Mouse (Mus musculus): ENCODE measurements at regions not wholly inside any gene's neighbourhood (a gene's known extent, or its start where the extent isn't known, plus 50 kb on each side); places are given as distances from the start of the nearest gene placed in this dataset.

DNA sequence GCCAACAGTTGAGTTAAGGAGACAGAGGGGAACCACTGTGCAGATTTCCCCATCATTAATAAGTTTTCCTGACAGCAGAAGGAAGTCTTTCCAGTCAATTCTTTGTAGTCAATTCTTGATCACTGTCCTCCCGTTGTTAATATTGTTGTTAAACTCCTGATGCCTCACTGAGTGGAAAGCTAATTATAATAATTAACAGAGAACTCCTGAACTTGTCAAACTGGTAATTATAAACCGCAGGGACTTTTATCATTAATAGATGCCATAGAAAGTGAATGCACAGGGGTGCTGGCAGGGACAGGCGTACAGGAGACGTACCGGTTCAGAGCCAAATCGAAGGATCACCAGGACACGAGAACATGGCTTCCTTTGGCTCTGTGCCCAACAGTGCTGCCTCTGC lies 154.9 kb downstream of the Gm4791 start:
- WGBS = 80% methylated on average over 7 of the region's 7 CpGs
- H3K4me1 ChIP-seq (ENCODE audit: control insufficient read depth, insufficient read depth, low read length) = no peaks in the 10 kb centered on the region
- H3K4me3 ChIP-seq (ENCODE audit: low read depth, low read length) = no peak overlapping the region
- no peaks in the 10 kb centered on the region for H3K36me3 ChIP-seq (ENCODE audit: control insufficient read depth, insufficient read depth, low read length)
- H3K27me3 ChIP-seq (ENCODE audit: control insufficient read depth, insufficient read depth, low read length) = no peaks in the 10 kb centered on the region
- H3K27ac ChIP-seq (ENCODE audit: low read depth, low read length) = no peak overlapping the region
- ATAC-seq (ENCODE audit: low read depth) = no peak
- no peaks in the 10 kb centered on the region for H3K9me3 ChIP-seq (ENCODE audit: control insufficient read depth, low read length)
- no peak overlapping the region for H3K4me2 ChIP-seq (ENCODE audit: low read depth, low read length)
- no peak overlapping the region for H3K9ac ChIP-seq (replicated peaks; ENCODE audit: low read depth, low read length)

DNA sequence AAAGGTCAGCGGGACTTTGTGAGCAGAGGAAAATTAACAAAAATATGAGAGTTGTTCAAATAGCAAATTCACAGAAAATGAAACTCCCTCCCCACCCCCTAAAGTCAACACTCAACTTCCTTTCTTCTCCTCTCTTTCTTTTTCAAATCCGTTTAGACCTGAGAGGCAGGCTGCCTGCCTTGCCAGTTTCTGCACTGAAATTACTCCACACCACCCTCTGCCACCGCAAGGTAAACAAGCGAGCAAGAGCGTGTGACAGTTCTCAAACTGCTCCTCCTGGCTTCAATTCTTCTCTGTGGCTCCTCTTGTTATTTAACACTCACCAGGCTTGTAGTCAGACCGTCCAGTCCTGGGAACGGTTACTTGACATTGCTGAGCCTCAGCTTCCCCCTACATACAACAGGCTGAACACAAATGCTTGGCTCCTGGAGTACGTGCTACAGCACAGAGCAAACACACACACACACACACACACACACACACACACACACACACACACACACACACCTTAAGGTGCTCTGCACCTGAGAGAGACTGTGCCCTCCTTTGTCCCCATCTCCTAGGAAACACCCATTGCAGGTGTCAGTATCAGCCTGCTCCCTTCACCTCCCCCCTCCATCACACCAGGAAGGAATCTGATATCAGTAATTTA lies 167.1 kb downstream of the Gm4791 start:
- Histone ChIP-seq H3K4me3 (ENCODE audit: low read depth, low read length) (no peak overlapping the region), H3K4me1 (ENCODE audit: control insufficient read depth, insufficient read depth, low read length) (no peaks in the 10 kb centered on the region), H3K27me3 (ENCODE audit: control insufficient read depth, insufficient read depth, low read length) (no peaks in the 10 kb centered on the region), H3K4me2 (ENCODE audit: low read depth, low read length) (no peak overlapping the region), H3K27ac (ENCODE audit: low read depth, low read length) (no peak overlapping the region), H3K9ac (replicated peaks; ENCODE audit: low read depth, low read length) (no peak overlapping the region), H3K9me3 (ENCODE audit: control insufficient read depth, low read length) (no peaks in the 10 kb centered on the region), H3K36me3 (ENCODE audit: control insufficient read depth, insufficient read depth, low read length) (no peaks in the 10 kb centered on the region)
- no peak for ATAC-seq (ENCODE audit: low read depth)
- WGBS = 34% methylated on average over 8 of the region's 8 CpGs

DNA sequence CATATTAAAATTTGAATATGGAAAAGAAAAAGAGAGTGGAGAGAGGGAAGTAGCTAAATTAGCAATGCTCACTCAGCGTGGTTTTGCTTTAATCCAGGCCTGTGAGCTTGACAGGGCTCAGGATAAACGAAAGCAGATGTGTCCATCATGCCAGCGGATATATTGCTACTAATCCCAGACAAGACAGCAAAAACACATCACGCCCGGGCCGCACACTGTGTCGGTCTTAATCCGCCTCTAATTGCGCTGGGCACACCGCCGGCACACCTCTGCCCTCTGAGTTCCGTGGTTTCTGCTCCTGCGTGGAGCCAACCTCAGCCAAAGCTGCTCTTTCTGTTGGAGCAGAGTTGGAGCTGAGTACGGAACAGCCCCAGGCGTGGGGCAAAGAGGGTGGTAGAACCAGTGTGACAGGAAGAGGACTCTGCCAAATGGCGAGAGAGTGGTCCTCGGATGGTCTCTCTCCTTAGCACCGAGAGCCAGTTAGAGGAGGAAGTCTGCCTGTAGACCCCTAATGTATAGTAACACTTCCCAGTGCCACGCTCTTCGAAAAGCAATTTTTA lies 169.2 kb downstream of the Gm4791 start:
- H3K27ac ChIP-seq (ENCODE audit: low read depth, low read length) = no peak overlapping the region
- H3K36me3 ChIP-seq (ENCODE audit: control insufficient read depth, insufficient read depth, low read length) = no peaks in the 10 kb centered on the region
- no peak overlapping the region for H3K4me2 ChIP-seq (ENCODE audit: low read depth, low read length)
- ATAC-seq (ENCODE audit: low read depth) = no peak
- H3K9me3 ChIP-seq (ENCODE audit: control insufficient read depth, low read length) = no peaks in the 10 kb centered on the region
- no peak overlapping the region for H3K4me3 ChIP-seq (ENCODE audit: low read depth, low read length)
- no peaks in the 10 kb centered on the region for H3K4me1 ChIP-seq (ENCODE audit: control insufficient read depth, insufficient read depth, low read length)
- H3K9ac ChIP-seq (replicated peaks; ENCODE audit: low read depth, low read length) = no peak overlapping the region
- 83% methylated on average over 20 of the region's 20 CpGs for WGBS
- H3K27me3 ChIP-seq (ENCODE audit: control insufficient read depth, insufficient read depth, low read length) = no peaks in the 10 kb centered on the region

DNA sequence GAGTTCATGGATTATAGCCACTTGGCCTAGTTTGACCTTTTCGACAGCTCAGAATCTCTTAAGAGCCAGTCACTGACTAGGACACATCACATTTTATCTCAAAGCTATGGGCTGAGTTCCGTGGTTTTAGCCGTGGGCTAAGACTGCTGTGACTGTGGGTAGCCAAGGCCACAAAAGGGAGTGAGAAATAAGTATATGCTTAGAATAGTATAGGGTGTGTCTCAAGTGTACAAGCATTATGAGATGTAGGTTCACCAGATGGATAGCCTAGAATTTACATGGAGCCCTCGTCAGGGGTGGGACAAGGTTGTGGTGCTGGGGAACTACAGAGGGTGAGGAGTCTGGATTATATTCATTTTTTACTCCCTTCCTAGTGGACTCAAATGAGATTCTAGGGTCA lies 177.5 kb downstream of the Gm4791 start:
- H3K27me3 ChIP-seq (ENCODE audit: control insufficient read depth, insufficient read depth, low read length) = no peaks in the 10 kb centered on the region
- no peaks in the 10 kb centered on the region for H3K36me3 ChIP-seq (ENCODE audit: control insufficient read depth, insufficient read depth, low read length)
- 87% methylated on average over 4 of the region's 4 CpGs for WGBS
- H3K4me1 ChIP-seq (ENCODE audit: control insufficient read depth, insufficient read depth, low read length) = no peaks in the 10 kb centered on the region
- H3K9me3 ChIP-seq (ENCODE audit: control insufficient read depth, low read length) = no peaks in the 10 kb centered on the region
- no peak for ATAC-seq (ENCODE audit: low read depth)
- no peak overlapping the region for H3K9ac ChIP-seq (replicated peaks; ENCODE audit: low read depth, low read length)
- no peak overlapping the region for H3K27ac ChIP-seq (ENCODE audit: low read depth, low read length)
- H3K4me3 ChIP-seq (ENCODE audit: low read depth, low read length) = no peak overlapping the region
- no peak overlapping the region for H3K4me2 ChIP-seq (ENCODE audit: low read depth, low read length)

DNA sequence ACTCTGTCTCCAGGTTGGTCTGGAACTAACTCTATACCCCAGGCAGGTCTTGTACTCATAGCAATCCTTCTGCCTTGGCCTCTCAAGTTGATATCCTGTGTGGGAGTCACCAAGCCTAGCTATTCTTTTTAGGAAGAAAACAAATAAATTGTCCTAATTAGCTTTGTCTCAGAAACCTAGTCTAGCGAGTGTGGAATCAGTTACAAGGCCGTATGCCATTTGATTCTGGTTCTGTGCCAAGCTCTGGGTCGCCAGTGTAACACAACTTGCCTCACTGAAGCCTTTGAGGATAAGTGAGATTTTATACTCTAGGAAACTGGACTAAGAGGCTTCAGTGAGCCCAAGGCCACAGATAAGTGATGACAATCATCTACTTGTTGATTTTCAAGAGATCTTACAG lies 219.6 kb downstream of the Gm4791 start:
- H3K36me3 ChIP-seq (ENCODE audit: control insufficient read depth, insufficient read depth, low read length) = no peaks in the 10 kb centered on the region
- no peak overlapping the region for H3K4me3 ChIP-seq (ENCODE audit: low read depth, low read length)
- no peaks in the 10 kb centered on the region for H3K4me1 ChIP-seq (ENCODE audit: control insufficient read depth, insufficient read depth, low read length)
- H3K9me3 ChIP-seq (ENCODE audit: control insufficient read depth, low read length) = no peaks in the 10 kb centered on the region
- H3K27me3 ChIP-seq (ENCODE audit: control insufficient read depth, insufficient read depth, low read length) = no peaks in the 10 kb centered on the region; the same call in 1 of the 2 replicates
- no peak overlapping the region for H3K4me2 ChIP-seq (ENCODE audit: low read depth, low read length)
- H3K9ac ChIP-seq (replicated peaks; ENCODE audit: low read depth, low read length) = no peak overlapping the region
- no peak for ATAC-seq (ENCODE audit: low read depth)
- no peak overlapping the region for H3K27ac ChIP-seq (ENCODE audit: low read depth, low read length)
- WGBS = 57% methylated on average over 3 of the region's 3 CpGs

- no peak overlapping the region for H3K27ac ChIP-seq (ENCODE audit: low read depth, low read length)
- H3K9me3 ChIP-seq (ENCODE audit: control insufficient read depth, low read length) = no peaks in the 10 kb centered on the region
- no peaks in the 10 kb centered on the region for H3K36me3 ChIP-seq (ENCODE audit: control insufficient read depth, insufficient read depth, low read length)
- H3K9ac ChIP-seq (replicated peaks; ENCODE audit: low read depth, low read length) = no peak overlapping the region
- 54% methylated on average over 2 of the region's 2 CpGs for WGBS
- H3K4me3 ChIP-seq (ENCODE audit: low read depth, low read length) = no peak overlapping the region
- H3K4me2 ChIP-seq (ENCODE audit: low read depth, low read length) = no peak overlapping the region
- no peaks in the 10 kb centered on the region for H3K4me1 ChIP-seq (ENCODE audit: control insufficient read depth, insufficient read depth, low read length)
- no peak for ATAC-seq (ENCODE audit: low read depth)
- no peaks in the 10 kb centered on the region for H3K27me3 ChIP-seq (ENCODE audit: control insufficient read depth, insufficient read depth, low read length)
These were observed 225.0 kb downstream of the Gm4791 start for GRCm38 (mm10) chr9:47223536-47223935.

DNA sequence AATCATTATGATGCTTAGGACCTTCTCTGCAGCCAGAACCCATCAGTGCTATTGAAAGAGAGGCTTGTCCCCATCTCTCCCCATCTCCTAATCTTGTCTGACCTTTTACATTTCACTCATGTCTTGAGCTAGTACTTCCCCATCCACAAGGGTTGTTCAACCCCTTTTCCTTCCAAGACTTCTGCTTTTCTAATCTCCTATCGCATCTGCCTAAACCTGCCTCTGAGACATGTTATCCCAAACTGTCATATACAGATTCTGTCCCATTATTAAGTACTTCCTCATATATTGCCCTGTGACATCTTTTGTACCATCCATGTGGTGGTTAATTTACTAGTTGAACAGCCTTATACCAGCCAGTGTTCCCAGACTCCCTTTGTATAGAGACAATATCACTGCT lies 225.7 kb downstream of the Gm4791 start:
- Histone ChIP-seq H3K4me2 (ENCODE audit: low read depth, low read length) (no peak overlapping the region), H3K27me3 (ENCODE audit: control insufficient read depth, insufficient read depth, low read length) (no peaks in the 10 kb centered on the region), H3K36me3 (ENCODE audit: control insufficient read depth, insufficient read depth, low read length) (no peaks in the 10 kb centered on the region), H3K27ac (ENCODE audit: low read depth, low read length) (no peak overlapping the region), H3K9me3 (ENCODE audit: control insufficient read depth, low read length) (no peaks in the 10 kb centered on the region), H3K9ac (replicated peaks; ENCODE audit: low read depth, low read length) (no peak overlapping the region), H3K4me1 (ENCODE audit: control insufficient read depth, insufficient read depth, low read length) (0 out of 2 replicates have a peak, but pooled peaks cover 2% of the 10 kb centered on the region), H3K4me3 (ENCODE audit: low read depth, low read length) (no peak overlapping the region)
- 97% methylated on average over 1 of the region's 1 CpGs for WGBS
- ATAC-seq (ENCODE audit: low read depth) = no peak

- Histone ChIP-seq H3K9ac (replicated peaks; ENCODE audit: low read depth, low read length) (no peak overlapping the region), H3K27me3 (ENCODE audit: control insufficient read depth, insufficient read depth, low read length) (no peaks in the 10 kb centered on the region), H3K4me2 (ENCODE audit: low read depth, low read length) (no peak overlapping the region), H3K36me3 (ENCODE audit: control insufficient read depth, insufficient read depth, low read length) (no peaks in the 10 kb centered on the region), H3K27ac (ENCODE audit: low read depth, low read length) (no peak overlapping the region), H3K4me1 (ENCODE audit: control insufficient read depth, insufficient read depth, low read length) (0 out of 2 replicates have a peak, but pooled peaks cover 4% of the 10 kb centered on the region), H3K4me3 (ENCODE audit: low read depth, low read length) (no peak overlapping the region), H3K9me3 (ENCODE audit: control insufficient read depth, low read length) (no peaks in the 10 kb centered on the region)
- no peak for ATAC-seq (ENCODE audit: low read depth)
- 88% methylated on average over 16 of the region's 16 CpGs for WGBS
These were observed 228.1 kb downstream of the Gm4791 start for GRCm38 (mm10) chr9:47226476-47227271.

DNA sequence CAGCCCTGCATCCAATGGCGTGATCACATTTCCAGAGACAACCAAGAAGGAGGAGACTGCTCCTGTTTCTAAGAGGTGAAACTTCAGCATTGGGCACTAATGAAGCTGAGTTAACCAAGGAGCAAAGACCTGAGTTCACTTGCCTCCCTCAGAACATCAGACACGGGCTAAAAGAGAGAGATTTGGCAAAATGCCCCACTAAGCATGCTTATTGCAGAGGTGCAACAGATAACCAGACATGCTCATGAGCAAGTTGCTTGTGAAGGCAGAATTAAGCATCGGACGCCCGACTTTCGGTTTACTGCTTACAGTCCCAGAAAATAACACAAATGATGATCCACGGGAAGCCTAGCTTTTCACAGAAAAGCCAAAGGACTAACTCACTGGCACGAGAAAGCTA lies 228.8 kb downstream of the Gm4791 start:
- WGBS = 84% methylated on average over 8 of the region's 8 CpGs
- Histone ChIP-seq H3K4me1 (ENCODE audit: control insufficient read depth, insufficient read depth, low read length) (0 out of 2 replicates have a peak, but pooled peaks cover 4% of the 10 kb centered on the region), H3K4me3 (ENCODE audit: low read depth, low read length) (no peak overlapping the region), H3K27me3 (ENCODE audit: control insufficient read depth, insufficient read depth, low read length) (no peaks in the 10 kb centered on the region), H3K9ac (replicated peaks; ENCODE audit: low read depth, low read length) (no peak overlapping the region), H3K4me2 (ENCODE audit: low read depth, low read length) (no peak overlapping the region), H3K9me3 (ENCODE audit: control insufficient read depth, low read length) (no peaks in the 10 kb centered on the region), H3K36me3 (ENCODE audit: control insufficient read depth, insufficient read depth, low read length) (no peaks in the 10 kb centered on the region), H3K27ac (ENCODE audit: low read depth, low read length) (no peak overlapping the region)
- ATAC-seq (ENCODE audit: low read depth) = no peak

Measured in neural tube, embryonic 14.5 days (tissue).